Mouse (Mus musculus): ENCODE results near the gene Zfp459. TPM values are rescaled to one million over a fixed set of nuclear protein-coding genes. Genes with fewer than 3 reads are reported as not detected.
"Not testable (repeated sequence)": the region's sequence is repeated elsewhere in the genome, so short reads cannot be mapped to it uniquely, and the experiment has no call there.

Gene Zfp459
- polyA plus RNA-seq, 1 experiment from 2014 or later: 0.59 TPM

- not testable (repeated sequence) for H3K9me3 ChIP-seq (replicated peaks); H3K9ac ChIP-seq; H3K4me1 ChIP-seq; ATAC-seq; H3K27ac ChIP-seq; H3K36me3 ChIP-seq (ENCODE audit: poor library complexity, severe bottlenecking); H3K4me3 ChIP-seq; H3K4me2 ChIP-seq; H3K27me3 ChIP-seq
- 82% methylated on average over 3 of the region's 3 CpGs for WGBS
These were observed 7.6 kb downstream of the Zfp459 start for GRCm38 (mm10) chr13:67413634-67414033.

- H3K36me3 ChIP-seq (ENCODE audit: poor library complexity, severe bottlenecking); H3K27ac ChIP-seq; H3K9me3 ChIP-seq (replicated peaks); H3K4me1 ChIP-seq; H3K27me3 ChIP-seq: not testable (repeated sequence)
- peak within 1 kb of the TSS; percentile 59 for H3K4me2 ChIP-seq
- peak; percentile 96 for ATAC-seq
- peak within 1 kb of the TSS; percentile 60 for H3K4me3 ChIP-seq
- WGBS: 4% methylated on average over 16 of the region's 16 CpGs
- peak within 1 kb of the TSS; percentile 51; the same call in 1 of the 2 replicates for H3K9ac ChIP-seq
These were observed 21.9 kb downstream of the Zfp459 start, which contains the start of gene Zfp429 for GRCm38 (mm10) chr13:67399183-67399903. Gene Zfp429 (minus strand): TSS chr13:67399819.

- not testable (repeated sequence) for H3K9me3 ChIP-seq (replicated peaks); H3K9ac ChIP-seq; H3K36me3 ChIP-seq (ENCODE audit: poor library complexity, severe bottlenecking); H3K27me3 ChIP-seq; H3K27ac ChIP-seq; H3K4me3 ChIP-seq; H3K4me2 ChIP-seq; H3K4me1 ChIP-seq
- ATAC-seq: 0 out of 2 replicates have a peak, but pooled peaks have one; percentile 27
- WGBS: 48% methylated on average over 3 of the region's 3 CpGs
These were observed 45.0 kb downstream of the Zfp459 start for GRCm38 (mm10) chr13:67376255-67376654.

- H3K9ac ChIP-seq; H3K4me1 ChIP-seq; H3K27ac ChIP-seq; H3K9me3 ChIP-seq (replicated peaks); H3K27me3 ChIP-seq; H3K36me3 ChIP-seq (ENCODE audit: poor library complexity, severe bottlenecking): not testable (repeated sequence)
- H3K4me2 ChIP-seq: peak within 1 kb of the TSS; percentile 56
- 23% methylated on average over 15 of the region's 15 CpGs for WGBS
- H3K4me3 ChIP-seq: peak within 1 kb of the TSS; percentile 36
- peak; percentile 91 for ATAC-seq
These were observed 45.9 kb downstream of the Zfp459 start, which contains the start of the genes Gm28041 and Zfp456 for GRCm38 (mm10) chr13:67375050-67375911. Gene Gm28041 (minus strand): TSS chr13:67375733. Gene Zfp456 (minus strand): TSS chr13:67375810.

- no peak within 1 kb of the TSS for H3K27ac ChIP-seq
- H3K27me3 ChIP-seq: no peaks in the 10 kb centered on the region
- H3K4me1 ChIP-seq: peaks cover 13% of the 10 kb centered on the region
- H3K4me3 ChIP-seq: peak within 1 kb of the TSS; percentile 66
- peak within 1 kb of the TSS; percentile 67 for H3K9ac ChIP-seq
- H3K9me3 ChIP-seq (replicated peaks): no peaks in the 10 kb centered on the region
- peak within 1 kb of the TSS; percentile 70 for H3K4me2 ChIP-seq
- peak; percentile 98 for ATAC-seq
- WGBS: 1% methylated on average over 15 of the region's 15 CpGs
- H3K36me3 ChIP-seq (ENCODE audit: poor library complexity, severe bottlenecking): no peaks in the 10 kb centered on the region
These were observed 61.0 kb downstream of the Zfp459 start, which contains the start of the genes Gm28044 and Zfp953 for GRCm38 (mm10) chr13:67360131-67360744. Gene Gm28044 (minus strand): TSS chr13:67360536. Gene Zfp953 (minus strand): TSS chr13:67360605.

Other genes with a start within 250 kb of the Zfp459 start
- gene Rsl1, start 248.2 kb downstream of the Zfp459 start, polyA plus RNA-seq (2015; fragmentation: Nextera tagmentation; extraction: Ambion mirVana): 5.0 and 6.4 TPM in 2 replicates
- gene Zfp455, start 226.9 kb downstream of the Zfp459 start, polyA plus RNA-seq (2015; fragmentation: Nextera tagmentation; extraction: Ambion mirVana): 2.8 and 3.6 TPM in 2 replicates
- 3.2 and 3.7 TPM in 2 replicates for gene Zfp458, start 143.0 kb downstream of the Zfp459 start, polyA plus RNA-seq (2015; fragmentation: Nextera tagmentation; extraction: Ambion mirVana)
- 0.87 and 1.00 TPM in 2 replicates for gene Zfp457, start 114.9 kb downstream of the Zfp459 start, polyA plus RNA-seq (2015; fragmentation: Nextera tagmentation; extraction: Ambion mirVana)
- 1.5 and 1.6 TPM in 2 replicates for gene Zfp595, start 88.8 kb downstream of the Zfp459 start, polyA plus RNA-seq (2015; fragmentation: Nextera tagmentation; extraction: Ambion mirVana)
- gene Gm28044, start 60.9 kb downstream of the Zfp459 start, polyA plus RNA-seq (2015; fragmentation: Nextera tagmentation; extraction: Ambion mirVana): 0.88 TPM in 1 of 2 replicates, not detected in the other
- 0.55 and 0.70 TPM in 2 replicates for gene Zfp953, start 60.8 kb downstream of the Zfp459 start, polyA plus RNA-seq (2015; fragmentation: Nextera tagmentation; extraction: Ambion mirVana)
- gene Gm28041, start 45.7 kb downstream of the Zfp459 start, polyA plus RNA-seq (2015; fragmentation: Nextera tagmentation; extraction: Ambion mirVana): not detected in 2 replicates
- gene Zfp456, start 45.6 kb downstream of the Zfp459 start, polyA plus RNA-seq (2015; fragmentation: Nextera tagmentation; extraction: Ambion mirVana): 0.34 and 0.44 TPM in 2 replicates
- 3.2 and 5.2 TPM in 2 replicates for gene Zfp429, start 21.6 kb downstream of the Zfp459 start, polyA plus RNA-seq (2015; fragmentation: Nextera tagmentation; extraction: Ambion mirVana)
- 4.7 and 5.8 TPM in 2 replicates for gene Zfp874a, start 30.2 kb upstream of the Zfp459 start, polyA plus RNA-seq (2015; fragmentation: Nextera tagmentation; extraction: Ambion mirVana)
- gene Zfp874b, start 62.8 kb upstream of the Zfp459 start, polyA plus RNA-seq (2015; fragmentation: Nextera tagmentation; extraction: Ambion mirVana): 1.7 TPM in 2 replicates
- 13.9 TPM in 2 replicates for gene Zfp58, start 79.1 kb upstream of the Zfp459 start, polyA plus RNA-seq (2015; fragmentation: Nextera tagmentation; extraction: Ambion mirVana)
- not detected in 2 replicates for gene Gm26965, start 104.7 kb upstream of the Zfp459 start, polyA plus RNA-seq (2015; fragmentation: Nextera tagmentation; extraction: Ambion mirVana)
- gene Zfp87, start 104.8 kb upstream of the Zfp459 start, polyA plus RNA-seq (2015; fragmentation: Nextera tagmentation; extraction: Ambion mirVana): 34.3 and 36.7 TPM in 2 replicates
- 14.0 and 16.8 TPM in 2 replicates for gene Zfp748, start 132.4 kb upstream of the Zfp459 start, polyA plus RNA-seq (2015; fragmentation: Nextera tagmentation; extraction: Ambion mirVana)
- gene Zfp729b, start 188.3 kb upstream of the Zfp459 start, polyA plus RNA-seq (2015; fragmentation: Nextera tagmentation; extraction: Ambion mirVana): 4.4 and 5.1 TPM in 2 replicates
- not detected in 2 replicates for gene Gm49345, start 216.4 kb upstream of the Zfp459 start, polyA plus RNA-seq (2015; fragmentation: Nextera tagmentation; extraction: Ambion mirVana)
- gene Zfp729a, start 216.4 kb upstream of the Zfp459 start, polyA plus RNA-seq (2015; fragmentation: Nextera tagmentation; extraction: Ambion mirVana): 3.7 and 3.9 TPM in 2 replicates